Mouse (Mus musculus) kidney, postnatal 14 days (tissue): ENCODE data around the gene Kcna6.

Experiments used
- DNase-seq: peaks from one replicate; pipeline ENCODE4 v3.0.0; 2022; ENCODE audit warnings: mixed read lengths

The Kcna6 gene

DNA sequence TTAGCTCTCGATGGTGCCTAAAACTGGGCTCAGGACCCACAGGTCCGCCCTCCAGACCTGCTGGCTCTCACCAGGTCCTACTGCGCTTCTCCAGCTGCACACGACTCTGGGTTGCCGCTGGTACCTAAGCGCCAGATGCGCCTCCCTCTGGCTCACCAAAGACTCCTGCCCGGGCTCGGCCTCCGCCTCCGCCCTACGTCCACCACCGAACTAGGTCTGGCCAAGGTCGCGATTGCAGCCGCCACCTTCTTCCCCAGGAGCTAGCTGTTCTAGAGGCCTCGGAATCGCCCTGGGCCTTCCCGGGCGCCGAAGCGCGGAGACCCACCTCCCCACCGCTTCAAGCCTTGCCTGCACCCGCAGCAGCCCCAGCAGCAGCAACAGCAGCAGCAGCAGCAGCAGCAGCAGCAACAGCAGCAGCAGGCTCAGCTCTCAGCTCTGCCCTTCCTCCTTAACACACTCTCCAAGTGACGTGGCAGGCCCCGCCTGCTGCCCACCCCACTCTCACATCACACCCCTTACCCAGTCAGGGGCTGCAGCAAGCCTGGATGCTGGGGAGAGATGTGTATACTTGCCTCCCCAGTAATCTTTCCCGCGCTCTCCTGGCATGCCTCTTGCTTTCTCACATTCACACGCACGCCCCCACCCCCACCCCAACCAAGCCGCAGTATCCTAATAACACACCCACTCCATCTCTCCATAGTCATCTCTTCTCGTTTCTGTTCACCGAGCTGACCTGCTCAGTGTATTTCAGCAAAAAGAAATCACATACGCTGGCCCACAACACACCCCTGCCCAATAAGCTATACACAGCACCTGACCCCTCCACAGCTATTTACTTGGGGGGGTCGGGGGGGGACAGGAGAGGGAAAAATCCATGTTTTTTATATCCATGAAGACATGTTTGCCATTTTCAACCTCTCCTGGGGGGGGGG is at the start of gene Kcna6:
TSS of gene Kcna6 (minus strand) at position 464 of the 932 bp plus-strand sequence.
- peak; percentile 13 for DNase-seq

GRCm38 (mm10) chr6:126788863-126789262 is 48.4 kb upstream of the Kcna6 start:
- DNase-seq: no peak

- DNase-seq: no peak
Measured at GRCm38 (mm10) chr6:126784206-126784605, 43.7 kb upstream of the Kcna6 start.

DNA sequence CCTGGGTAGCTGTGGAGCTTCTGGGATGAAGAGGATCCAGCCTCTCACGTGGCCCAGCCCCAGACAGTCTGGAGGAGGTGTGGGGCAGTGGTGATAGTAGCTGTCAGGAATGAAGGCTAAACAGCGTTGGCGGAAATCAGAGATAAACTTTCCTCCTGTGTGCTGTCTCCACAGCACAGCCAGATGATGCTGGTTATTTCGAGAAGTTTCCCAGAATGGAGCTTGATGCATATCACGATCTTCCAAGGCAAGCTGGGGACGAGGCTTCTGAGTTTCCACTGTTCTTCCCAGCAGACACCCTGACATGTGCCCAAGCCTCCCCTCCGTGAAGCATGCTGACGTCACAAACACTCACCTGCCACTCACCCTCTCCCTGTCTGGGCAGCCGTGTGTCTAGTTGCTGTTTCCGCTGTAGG is 43.2 kb upstream of the Kcna6 start:
- DNase-seq: no peak

- DNase-seq: no peak
Measured at GRCm38 (mm10) chr6:126783056-126783455, 42.6 kb upstream of the Kcna6 start.

GRCm38 (mm10) chr6:126777889-126778288 is 37.4 kb upstream of the Kcna6 start:
- DNase-seq: no peak

DNA sequence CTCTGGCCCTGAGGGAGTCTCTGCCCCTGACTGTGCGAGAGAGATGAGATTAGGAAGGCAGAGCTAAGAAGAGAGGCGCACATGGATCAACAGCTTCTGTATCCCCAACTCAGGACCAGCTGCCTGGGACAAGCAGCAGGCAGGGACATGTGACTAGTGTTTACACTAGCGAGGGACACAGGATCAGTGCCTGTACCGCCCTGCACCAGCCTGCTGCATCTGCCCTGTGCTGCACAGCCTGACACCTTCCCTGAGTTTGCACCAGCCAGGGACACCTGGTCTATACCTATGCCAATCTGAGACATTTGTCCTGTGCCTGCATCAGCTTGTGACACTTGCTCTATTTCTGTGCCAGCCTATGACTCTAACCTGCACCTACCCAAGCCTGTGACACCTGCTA is 33.4 kb upstream of the Kcna6 start:
- no peak for DNase-seq

DNA sequence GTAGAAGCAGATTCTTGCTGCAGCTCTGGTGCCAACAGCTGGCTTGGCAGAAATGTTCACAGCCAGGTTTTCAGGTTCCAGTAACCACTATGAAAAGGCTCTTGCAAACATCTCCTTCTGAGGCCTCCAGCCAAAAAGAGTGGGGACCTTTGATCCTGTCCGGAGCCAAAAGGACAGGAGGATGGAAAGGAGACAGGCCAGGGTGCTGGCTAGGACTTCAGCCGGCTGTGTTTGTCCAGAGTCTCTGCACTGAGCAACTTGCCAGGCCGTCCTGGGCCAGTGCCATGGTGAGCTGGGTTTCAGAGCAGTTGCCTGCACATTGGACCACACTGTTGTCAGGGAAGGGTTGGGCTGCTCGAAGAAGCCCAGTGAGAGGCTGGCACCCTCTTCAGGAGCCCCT is 31.9 kb upstream of the Kcna6 start:
- DNase-seq: peak; percentile 17

GRCm38 (mm10) chr6:126770146-126770731 is 29.8 kb upstream of the Kcna6 start:
- no peak for DNase-seq

DNA sequence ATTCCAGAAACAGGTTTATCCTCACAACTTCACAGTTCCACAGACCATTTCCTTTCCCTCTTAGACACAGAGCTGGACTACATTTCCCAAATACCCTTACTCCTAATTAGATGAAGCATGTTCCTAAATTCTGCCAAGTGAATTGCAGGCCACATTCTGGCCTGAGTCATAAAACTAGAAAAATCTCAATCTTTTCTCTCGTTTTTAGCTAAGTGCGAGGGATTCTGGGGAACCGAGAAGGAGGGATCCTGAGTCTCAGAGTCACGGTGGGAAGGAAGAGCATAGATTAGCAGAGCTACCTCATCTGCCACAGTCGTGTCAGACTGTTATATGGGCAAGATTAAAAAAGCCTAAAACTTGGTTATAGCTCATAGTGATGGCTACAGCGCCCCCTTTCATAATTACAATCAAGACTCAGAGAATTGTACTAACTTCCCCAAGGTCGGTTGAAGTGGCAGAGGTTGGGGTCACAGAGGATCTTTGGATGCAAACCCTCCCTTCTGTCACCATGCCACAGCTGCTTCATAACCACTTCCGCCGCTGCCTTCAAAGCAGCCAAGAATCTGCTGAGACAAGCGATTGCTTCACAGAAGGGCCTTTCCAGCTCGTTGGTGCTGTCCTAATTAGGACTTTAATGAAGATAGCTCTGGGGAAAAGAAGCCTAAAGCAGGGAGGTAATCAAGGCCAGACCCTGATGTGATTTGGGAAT is 28.6 kb upstream of the Kcna6 start:
- peak; percentile 70 for DNase-seq

GRCm38 (mm10) chr6:126767610-126768532 is 27.4 kb upstream of the Kcna6 start:
- no peak for DNase-seq

GRCm38 (mm10) chr6:126766552-126766951 is 26.1 kb upstream of the Kcna6 start:
- DNase-seq: no peak

DNA sequence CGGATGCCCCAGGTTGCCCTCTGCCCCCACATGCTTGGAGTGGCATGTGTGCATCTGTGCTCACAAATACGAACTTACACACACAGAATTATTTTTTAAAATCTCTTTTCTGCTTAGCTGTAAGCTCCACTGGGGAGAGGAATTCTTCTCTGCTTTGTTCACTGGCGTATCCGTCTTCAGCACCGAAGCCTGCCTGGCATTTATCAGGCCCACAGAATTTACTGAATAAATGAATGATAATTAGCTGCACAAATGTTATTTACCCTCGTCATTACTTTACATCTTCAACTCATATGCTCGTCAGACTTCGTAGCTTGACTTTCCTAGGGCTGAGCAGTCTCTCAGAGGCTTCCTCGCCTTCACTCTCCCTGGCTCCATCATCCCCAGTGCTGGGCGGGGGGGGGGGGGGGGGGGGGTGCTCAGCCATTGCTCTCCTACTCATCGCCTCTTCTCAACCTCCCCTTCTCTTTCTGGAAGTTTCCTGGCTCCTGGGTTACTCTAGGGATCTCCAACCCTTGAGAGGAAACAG is 24.2 kb upstream of the Kcna6 start:
- DNase-seq: no peak

DNA sequence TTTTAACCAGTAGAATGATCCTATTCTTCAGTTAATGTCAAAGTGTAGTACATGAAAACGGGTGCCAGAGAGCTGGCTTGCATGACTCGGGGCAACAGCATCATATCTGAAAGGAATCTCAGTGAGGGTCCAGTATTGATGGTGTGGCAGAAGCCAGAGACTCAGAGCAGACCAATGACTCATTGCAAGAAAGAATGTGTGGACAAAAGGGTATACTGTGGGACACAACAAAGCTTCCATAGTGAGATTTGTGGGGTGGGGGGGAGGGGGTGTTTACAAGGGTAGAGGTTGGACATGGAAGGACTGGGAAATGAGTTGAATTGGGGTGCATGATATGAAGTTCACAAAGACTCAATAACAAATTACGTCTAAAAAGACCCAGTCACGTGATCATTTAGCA is 20.9 kb upstream of the Kcna6 start:
- no peak for DNase-seq

- no peak for DNase-seq
Measured at GRCm38 (mm10) chr6:126755729-126756411, 15.4 kb upstream of the Kcna6 start.

DNA sequence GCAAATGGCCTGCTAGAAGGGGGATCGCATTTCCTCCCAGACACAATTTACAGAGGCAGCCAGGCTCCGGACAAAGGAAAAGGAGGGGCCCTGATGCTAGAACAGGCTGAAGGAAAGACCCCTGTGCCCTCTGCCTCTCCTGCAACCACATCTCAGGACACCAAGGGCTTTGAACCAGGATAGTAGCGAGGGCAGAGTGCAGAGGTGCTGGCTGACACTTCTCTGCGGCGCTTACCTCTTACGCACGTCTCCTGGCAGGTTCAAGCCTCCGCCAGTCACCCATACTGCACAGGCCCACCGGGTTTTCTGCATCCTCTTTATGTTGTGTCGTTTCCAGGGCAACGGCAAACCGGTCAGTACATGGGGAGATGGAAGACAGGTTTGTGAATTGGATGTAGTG is 12.0 kb upstream of the Kcna6 start:
- peak; percentile 22 for DNase-seq

- no peak for DNase-seq
Measured at GRCm38 (mm10) chr6:126745888-126746287, 5.4 kb upstream of the Kcna6 start.

GRCm38 (mm10) chr6:126742610-126743009 is 2.1 kb upstream of the Kcna6 start:
- no peak for DNase-seq

DNA sequence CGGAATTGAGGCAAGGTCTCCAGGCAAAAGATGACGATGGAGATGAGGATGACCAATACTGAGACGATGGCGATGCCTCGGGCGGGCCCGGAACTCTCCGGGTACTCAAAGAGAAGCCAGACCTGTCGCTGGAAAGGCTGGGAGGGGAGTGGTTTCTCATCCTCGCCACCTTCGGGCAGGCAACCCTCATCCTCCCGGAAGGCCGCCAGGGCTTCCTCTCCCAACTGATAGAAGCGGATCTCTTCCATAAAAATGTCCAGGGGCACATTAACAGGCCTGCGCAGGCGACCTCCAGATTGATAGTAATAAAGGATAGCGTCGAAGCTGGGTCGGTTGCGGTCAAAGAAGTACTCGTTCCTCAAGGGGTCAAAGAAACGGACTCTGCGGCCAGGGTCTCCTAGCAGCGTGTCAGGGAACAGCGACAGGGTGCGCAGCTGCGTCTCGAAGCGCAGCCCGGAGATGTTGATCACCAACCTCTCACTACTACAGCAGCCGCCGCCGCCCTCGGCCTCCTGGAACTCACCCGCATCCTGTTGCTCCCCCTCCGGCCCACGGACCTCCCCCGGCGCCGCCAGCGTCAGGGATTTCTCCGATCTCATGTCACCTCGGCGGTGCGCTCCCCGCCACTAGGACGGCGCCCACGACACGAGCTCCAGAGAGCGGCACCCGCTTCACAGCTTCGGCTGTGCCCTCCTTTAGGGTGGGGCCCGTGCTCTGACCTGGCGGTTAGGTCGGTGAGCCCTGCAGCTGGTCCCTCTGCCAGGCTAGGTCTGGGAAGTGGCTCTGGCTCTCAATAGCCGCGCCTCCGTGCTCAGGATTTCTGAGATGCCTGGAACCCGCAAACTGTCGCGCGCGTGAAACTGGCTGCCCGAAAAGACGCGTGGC is 906 bp downstream of the Kcna6 start:
- peak; percentile 55 for DNase-seq

DNA sequence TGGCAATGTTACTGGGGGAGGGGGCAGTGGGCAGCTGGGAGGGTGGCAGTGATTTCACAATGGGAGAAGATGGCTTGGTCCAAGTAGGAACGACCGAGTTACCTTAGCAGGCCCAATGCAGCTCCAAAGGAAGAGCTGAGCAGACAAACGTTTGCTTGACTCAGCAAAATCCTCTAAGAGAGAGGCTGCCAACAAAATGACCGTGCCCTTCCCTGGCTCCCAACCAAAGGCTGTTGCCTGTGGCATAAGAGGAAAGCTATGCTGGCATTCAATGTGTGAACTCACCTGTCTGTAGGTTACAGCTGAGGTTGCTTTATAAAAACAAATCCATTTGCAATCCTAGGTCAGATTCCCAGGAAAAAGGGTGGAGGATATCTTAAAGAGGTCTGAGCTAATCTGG is 3.5 kb downstream of the Kcna6 start:
- peak; percentile 29 for DNase-seq

DNA sequence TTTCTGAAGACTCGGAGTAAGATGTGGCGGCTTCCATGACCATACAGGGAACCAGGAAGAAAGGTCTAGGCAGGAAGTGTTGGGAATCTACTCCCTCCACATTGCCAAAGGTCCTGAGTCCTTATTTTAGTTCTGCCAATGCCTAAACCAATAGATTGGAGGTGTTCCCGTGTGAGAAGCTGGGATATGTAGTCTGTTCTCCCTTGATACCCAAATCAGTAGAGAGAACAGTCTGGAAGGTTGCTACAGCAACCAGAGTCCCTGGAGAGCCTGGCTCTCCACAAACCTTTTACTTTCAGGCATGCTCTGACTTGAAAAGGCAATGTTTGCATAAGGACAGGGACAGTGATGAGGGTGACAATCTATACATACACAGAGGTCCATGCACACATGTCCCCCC is 4.7 kb downstream of the Kcna6 start:
- no peak for DNase-seq
